Mouse (Mus musculus) gastrocnemius, adult 8-10 months (tissue): Measurements from ENCODE around the gene Iqgap3. TPM values are rescaled to one million over a fixed set of nuclear protein-coding genes. Genes with fewer than 3 reads are reported as not detected.
A peak's percentile ranks its signal among the peaks of the same experiment; 100 is the strongest.

Experiments
- DNase-seq, 2 experiments: peaks; one replicate each; pipeline ENCODE4 v3.0.0; 2022; ENCODE audit warnings: low spot score in 2 of 2
- total RNA-seq, 4 experiments: library from RNA; stranded (reverse); gene quantifications; 2 replicates each; pipeline ENCODE4 v1.2.4; 2022

Gene Iqgap3
- total RNA-seq, 4 experiments from 2014 or later: 0.08 to 0.39 (median 0.12) TPM

DNA sequence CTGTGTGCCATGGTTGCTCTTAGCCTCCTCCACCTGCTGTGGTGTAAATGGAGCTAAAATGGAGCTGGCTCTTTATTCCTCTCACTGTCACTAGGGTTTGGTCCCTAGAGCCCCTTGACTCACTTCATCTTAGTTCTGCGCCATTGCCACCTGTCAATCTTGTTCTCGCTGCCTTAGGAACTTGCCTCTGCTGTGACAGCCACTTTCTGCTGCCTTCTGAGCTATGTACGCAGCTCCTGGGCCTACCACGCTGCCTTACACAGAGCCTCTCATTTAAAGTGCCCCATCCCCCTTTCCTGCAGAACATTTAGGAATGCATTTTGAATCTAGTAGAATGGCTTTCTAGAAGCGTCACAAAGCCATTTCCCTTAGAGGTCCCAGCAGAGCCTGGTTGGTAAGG, 12.4 kb downstream of the Iqgap3 start:
- DNase-seq: no peak

DNA sequence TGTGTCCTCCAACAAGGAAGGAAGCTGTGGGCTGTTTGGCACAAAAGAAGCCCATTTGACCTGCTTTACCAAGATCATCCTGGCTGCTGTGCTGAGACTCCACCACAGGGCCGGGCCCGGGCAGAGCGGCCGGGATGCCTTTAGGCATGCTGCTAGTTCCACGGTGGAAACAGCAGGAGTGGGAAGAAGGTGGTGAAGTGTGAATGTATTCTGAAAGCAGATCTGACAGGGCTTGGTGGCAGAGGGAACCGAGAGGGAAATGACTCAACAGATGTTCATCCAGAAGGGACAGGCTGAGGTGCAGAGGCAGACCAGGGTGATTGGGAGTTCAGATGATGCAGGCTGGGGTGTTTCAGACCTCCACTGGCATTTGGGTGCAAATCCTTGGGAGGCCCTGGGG, 15.9 kb downstream of the Iqgap3 start:
- DNase-seq: no peak

DNA sequence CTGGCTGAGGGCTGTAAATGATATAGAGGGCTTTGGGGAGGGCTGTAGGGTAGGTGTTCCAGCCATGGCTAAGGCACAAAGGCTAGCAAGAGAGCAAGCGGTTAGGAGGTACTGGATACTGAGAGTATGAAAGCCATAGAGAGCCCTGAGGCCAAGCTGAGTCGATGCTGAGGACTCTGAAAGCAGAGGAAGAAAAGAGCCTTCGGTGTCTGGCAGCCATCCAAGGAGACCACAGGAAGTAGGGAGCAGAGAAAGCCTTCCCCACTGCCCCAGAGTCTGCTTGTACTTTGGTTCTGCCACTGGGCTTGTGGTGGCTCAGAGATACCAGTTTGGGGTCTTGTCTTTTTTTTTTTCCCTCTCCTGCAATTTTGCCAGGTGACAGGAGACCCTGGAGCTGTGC, 18.5 kb downstream of the Iqgap3 start:
- DNase-seq: no peak

DNA sequence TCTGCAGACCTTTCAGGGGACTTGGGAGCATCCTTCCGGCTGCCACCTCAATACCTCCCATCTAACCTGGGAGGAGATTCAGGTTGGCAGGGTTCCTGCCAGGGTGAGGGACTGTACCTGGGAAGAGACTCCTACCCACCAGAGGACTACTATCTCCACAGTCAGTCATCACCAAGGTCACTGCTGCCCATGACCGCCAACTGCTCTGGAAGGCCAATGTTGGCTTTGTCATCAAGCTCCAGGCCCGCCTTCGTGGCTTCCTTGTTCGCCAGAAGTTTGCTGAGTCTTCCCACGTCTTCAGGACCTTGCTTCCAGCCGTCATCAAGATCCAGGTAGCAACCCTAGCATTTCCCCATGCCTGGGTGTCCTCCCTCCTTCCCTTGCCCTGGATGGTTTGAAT, 20.0 kb downstream of the Iqgap3 start:
- no peak for DNase-seq

DNA sequence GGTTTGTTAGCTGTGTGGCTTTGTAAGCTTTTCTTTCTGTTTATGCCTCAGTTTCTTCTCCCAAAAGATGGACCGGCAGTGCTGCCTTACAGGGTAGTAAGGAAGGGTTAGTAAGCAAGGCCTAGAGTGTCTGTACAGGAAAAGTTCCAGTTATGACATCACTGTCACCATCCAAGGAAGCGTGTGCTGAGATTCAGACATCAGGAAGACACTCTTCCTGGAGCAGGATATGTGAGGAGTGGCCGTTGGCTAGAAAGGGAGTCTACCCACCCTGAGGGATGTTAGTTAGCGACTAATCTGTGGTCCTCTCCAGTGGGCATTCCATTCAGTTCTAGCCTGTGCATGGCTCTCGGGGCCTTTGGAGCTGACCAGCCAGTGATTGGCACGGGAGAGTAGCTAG, 20.4 kb downstream of the Iqgap3 start:
- no peak for DNase-seq

DNA sequence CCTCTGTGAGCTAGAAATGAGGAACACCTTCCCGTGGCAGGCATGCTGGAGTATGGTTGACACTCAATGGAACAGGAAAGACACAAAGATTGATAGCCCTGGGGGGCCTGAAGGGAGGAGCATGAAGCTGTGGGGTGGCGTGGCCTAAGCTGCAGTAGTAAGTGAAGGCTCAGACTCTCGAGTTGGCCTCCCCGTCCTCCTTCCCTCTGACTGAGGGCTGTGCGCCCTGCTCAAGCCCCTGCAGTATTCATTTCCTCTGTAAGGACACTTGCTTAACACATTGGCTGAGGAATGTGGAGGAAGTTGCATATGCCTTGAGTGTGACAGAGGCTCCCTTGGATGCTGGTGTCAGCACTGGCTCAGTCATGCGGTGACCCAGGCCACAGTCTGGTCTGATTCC, 20.8 kb downstream of the Iqgap3 start:
- no peak for DNase-seq

DNA sequence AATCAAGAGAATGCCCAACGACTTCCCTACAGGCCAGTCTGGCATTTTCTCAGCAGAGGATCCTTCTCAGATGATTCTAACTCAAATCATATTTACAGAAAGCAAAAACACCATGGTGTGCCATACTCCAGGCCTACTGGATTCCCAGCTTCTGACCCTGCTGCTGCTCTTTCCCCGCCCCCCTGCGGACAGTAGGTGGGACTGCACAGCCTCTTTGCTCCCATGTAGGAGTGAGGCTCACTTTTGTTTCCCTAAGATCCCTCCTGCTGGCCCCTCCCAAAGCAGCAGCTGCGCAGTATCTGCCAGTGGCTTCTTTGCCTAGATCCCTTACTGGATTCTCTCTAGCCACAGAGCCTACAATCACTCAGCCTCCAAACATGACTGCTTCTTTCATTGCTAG, 24.4 kb downstream of the Iqgap3 start:
- DNase-seq: no peak

DNA sequence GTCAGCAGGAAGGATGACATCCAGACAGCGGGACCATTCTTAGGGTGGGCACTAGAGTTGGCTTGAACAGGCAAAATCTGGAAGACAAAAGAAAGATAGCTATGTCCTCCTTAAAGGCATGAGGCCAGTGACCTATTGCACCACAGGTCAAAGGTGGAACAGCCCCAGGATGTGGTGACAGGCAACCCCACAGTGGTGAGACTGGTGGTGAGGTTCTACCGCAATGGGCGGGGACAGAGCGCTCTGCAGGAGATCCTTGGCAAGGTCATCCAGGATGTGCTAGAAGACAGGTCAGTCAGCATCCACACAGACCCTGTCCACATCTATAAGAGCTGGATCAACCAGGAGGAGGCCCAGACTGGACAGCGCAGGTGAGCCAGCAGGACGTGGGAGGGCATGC, 27.4 kb downstream of the Iqgap3 start:
- no peak for DNase-seq

DNA sequence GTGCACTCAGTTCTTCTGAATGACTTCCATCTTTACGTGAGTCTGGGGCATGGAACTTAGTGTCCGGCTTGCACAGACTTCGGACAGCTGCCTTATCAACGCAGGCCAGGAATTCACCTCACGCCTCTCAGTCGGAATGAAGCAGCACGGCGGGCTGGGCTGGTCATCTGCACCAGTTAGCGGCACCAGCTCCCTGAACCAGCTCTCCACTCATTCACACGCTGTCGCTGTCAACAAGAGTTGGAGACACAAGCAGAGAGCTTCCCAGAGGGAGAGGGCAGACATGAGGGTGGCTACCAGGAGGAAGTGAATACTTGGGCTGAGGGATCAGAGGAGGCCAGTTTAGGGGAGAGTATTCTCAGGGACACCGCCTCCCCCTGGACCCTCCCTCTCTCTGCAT, 32.6 kb downstream of the Iqgap3 start:
- DNase-seq: no peak

DNA sequence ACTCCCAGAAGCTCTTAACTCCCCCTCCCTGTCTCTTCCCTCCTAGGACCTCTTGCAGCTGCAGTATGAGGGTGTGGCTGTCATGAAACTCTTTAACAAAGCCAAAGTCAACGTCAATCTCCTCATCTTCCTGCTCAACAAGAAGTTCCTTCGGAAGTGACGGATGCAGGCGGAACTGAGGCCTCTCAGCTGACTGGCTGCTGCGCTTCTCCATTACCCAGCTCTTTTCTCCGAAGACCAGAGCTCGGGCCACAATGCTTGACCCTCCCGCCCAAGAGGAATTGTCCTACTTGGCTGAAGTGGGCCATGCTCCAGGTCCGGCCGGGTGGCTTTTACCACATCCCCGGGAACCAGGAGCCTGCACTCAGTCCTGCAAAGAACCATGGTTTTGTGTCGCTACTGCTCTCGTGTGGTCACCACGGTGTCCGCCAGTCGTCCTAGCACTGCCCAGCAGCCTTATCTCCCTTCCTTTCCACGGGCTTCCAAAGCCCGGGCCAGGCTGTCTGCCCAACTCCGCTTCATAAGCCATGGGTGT, 38.4 kb downstream of the Iqgap3 start:
- DNase-seq: no peak

DNA sequence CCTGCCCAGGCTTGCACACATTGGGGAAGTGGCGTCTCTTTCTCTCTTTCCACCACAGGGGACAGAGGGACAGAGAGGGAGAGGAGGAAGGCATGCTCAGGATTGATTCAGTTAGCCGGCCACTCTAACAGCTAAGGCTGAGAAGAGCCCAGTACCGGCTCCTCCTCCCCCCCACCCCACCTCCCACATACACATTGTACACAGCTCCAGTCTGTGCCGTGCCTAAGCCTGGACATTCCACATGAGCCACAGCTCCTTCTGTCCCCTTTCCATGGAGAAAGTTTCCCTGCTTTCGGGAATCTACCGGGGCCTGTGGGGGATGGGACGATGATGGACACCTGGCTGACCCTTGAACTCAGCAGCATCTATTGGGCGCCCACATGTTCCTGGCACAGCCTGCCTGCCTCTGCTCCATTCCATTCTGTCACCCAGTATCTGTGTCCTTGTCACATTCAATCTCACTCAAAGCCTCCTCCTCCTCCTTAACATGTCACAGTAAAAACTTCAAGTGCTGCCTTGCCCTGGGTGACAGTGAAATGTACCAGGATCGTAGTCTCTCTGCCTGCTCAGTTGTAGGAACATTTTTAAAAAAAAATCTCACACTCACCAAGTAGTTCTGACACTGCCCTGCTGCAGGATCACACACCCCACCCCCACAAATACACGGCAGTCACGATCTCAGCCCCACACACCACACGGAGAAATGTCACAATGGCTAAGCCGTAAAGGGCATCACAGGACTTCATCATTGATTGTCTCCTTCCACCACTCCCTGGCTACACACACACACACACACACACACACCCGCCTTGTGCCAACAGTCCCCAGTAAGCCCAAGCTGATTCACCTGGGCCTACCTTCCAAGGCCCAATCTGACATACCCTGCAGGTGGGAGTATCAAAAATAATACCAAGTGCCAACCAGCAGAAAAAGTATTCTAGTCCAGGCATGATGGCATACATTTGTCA, 39.7 kb downstream of the Iqgap3 start:
- DNase-seq: no peak

DNA sequence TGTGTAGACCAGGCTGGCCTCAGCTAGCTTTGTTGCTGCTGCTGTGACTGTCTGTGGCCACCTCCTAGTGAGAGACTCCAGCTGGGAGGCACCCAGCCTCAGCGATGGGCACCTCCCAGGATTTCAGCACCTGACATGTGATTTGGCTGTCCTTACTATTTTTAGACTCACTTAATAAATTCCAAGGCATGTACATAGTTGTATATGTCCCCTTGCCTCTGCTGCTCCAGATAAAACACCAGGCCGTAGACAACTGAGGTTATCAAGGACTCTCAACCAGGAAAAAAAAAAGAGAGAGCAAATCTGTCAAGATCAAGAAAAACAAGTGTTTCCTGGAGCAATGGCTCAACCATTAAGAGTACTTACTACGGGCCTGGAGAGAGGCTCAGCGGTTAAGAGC, 43.4 kb downstream of the Iqgap3 start:
- no peak for DNase-seq

DNA sequence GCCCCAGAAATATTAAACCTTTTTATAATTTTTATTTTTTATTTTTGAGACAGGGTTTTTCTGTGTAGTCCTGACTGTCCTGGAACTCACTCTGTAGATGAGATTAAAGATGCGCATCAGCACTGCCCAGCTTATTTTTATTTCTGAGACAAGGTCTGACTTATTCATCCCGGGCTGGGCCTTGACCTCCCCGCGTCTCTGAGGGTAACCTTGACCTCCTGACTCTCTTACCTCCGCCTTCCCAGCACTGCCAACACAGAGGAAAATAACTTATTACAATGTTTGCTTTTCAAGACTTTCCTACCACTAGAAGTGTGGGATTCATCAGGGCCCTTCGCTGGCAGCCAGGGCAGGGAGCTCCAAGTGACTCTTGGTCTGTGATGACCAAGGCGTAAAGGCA, 44.4 kb downstream of the Iqgap3 start:
- no peak for DNase-seq

DNA sequence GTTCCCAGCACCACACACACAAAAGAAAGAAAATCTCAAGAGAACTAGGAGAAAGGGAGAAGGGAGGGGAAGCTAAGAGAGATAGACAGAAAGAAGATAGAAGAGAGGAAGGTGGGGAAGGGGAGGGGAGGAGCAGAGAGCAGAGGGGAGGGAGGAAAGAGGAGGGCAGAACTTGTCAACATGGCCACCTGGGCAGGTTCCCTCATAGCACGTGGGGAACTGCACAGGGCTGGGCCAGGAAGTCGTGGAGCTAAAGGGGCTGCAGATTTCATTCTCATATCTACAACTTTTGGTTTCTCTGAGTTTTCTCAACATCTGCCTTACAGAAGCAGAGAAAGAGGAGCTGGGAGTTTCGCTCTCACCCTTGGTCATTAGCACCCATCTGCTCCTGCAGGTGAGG, 45.9 kb downstream of the Iqgap3 start:
- DNase-seq: no peak

DNA sequence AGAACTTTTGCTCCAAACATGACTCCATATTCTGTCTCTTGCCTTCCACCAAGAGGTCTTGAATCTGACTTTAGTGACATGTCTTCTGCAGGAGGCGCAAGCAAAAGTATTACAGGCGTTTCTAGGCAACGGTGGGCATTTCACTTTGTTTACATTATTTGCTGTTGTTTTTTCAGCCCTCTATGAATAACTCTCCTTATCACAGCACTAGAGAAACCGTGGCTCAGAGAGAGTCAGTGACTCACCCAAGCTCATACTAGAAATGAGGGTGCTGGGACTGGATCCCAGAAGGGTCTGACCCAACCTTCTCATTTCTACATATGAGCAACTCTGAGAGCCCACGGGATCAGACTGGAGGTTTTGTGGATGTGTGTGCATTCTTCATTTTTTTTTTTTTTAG, 46.3 kb downstream of the Iqgap3 start:
- DNase-seq: no peak

DNA sequence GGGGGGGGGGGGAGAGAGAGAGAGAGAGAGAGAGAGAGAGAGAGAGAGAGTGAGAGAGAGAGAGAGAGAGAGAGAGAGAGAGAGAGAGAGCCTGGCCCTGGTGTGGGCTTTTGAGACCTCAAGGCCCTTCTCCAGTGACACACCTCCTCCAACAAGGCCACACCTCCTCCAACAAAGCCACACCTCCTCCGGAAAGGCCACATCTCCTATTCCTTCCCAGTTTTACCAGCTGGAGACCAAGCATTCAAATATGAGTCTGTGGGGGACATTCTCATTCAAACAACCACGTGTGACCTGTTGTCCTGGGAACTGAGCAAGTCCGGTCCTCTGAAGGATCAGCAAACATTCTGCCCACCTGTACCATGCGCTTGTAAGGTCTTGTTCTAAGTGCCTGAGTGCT, 47.2 kb downstream of the Iqgap3 start:
- no peak for DNase-seq

DNA sequence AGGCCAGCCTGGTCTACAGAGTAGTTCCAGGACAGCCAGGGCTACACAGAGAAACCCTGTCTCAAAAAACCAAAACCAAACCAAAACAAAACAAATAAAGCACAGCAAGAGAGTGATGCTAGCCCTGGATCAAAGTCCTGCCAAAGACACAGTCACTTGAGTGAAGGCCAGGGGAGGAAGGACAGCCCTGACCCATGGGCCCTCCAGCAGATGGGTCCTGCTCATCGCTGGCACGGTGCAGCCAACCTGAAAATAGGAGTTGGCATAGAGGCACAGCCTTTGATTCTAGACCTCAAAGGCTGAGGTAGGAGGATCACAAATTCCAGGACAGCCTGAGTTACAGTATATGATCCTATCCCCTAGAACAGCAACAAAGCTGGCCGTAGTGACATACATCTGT, 49.3 kb downstream of the Iqgap3 start:
- DNase-seq: no peak

DNA sequence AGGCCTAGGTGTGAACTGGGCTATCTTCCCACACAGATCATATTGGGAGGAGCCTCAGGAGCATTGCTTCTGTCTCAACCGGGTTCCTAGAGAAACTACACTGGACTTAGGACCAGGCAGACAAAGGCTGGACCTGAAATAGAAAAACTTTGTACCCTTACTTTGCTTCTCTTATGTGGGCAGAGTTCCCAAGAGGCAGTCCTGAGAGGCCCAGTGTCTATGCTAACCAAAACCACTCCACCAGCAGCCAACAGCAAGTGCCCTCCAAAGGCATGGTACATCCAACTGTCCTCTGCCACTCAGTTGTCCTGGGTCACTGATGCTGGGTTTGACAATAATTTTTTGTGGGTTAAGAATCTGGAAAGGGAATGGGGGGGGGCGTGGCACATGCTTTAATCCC, 50.7 kb downstream of the Iqgap3 start:
- DNase-seq: no peak

DNA sequence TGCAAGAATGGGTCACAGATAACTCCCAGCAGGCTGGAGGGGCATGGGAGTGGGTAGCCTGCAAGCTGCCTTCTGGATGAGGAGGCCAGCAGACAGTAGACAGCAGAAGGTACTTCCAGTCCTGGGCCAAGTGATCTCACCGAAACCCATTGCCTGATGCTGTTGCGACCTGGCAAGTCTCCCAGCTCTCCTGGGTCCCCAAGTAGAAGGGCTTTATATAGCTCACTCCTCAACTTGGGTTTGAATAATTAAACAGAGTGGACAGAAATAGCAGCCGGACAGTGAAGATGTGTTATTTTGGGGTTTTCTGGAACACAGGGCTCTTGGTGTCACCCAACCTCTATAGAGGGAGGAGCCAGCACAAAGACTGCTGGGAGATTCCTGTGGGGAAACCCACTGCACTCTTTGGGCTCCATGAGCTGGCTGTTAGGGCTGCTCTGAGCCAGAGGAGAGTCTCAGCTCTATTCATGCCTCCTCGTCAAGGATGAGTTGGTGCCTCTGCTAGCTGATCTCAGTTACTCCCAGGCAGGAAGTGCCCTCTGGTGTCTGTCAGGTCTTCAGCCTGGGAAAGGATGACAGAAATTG, 51.5 kb downstream of the Iqgap3 start:
- DNase-seq: peak; percentile 78 to 81

DNA sequence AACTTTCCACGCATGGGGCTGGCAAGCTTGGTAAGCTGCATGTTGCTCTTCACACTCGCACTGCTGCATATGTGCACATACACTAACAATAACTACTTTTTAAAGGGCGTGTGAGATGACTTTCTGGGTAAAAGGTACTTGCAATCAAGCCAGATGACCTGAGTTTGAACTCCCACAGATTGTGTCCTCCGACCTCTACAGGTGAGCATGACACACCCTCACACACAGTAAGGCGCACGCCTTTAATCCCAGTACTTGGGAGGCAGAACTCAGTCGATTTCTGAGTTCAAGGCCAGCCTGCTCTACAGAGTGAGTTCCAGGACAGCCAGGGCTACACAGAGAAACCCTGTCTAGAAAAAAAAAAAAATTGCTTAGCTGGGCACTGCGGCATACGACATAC, 54.6 kb downstream of the Iqgap3 start:
- DNase-seq: no peak

DNA sequence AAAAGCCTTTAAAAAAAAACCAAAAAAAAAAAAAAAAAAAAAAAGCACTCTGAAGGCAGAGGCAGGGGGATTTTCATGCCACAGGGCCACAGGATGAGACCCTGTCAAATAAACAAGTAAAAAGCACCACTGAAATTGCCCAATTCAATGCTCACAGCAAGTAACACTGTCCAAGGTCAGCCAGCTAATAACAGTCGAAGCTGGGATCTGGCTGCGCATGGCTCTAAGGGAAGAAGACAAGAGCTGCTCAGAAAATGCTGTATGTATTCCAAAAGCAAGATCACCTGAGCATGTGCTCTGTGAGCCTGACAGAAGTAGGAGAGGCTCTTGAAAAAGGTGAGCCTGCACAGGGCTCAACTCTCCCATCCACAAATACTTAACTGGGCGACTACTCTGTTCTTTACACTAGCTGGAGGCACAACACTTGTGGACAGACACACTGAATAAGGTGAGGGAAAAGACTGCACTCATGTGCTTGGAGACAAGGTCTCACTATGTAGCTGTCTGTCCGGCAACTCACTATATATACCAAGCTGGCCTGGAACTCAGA, 55.2 kb downstream of the Iqgap3 start:
- no peak for DNase-seq

DNA sequence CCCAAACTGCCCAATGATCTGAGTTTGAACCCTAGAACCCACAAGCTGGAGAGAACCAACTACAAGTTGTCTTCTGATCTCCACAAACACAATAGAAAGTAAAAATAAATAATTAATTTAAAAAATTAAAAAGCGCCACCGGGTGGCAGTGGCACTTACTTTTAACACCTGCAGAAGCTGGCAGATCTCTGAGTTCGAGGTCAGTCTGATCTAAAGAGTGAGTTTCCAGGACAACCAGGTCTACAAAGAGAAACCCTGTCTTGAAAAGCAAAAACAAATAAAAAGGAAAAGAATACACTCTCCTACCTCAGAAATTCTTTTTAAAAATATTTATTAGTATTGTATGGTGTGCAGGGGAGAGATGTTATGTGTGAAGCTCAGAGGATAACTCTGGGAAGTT, 56.0 kb downstream of the Iqgap3 start:
- DNase-seq: no peak
